Mouse (Mus musculus) retina, postnatal 7 days (tissue): ENCODE data around the gene Wdr72.
A peak's percentile ranks its signal among the peaks of the same experiment; 100 is the strongest.

Experiments
- DNase-seq: peaks from one replicate; pipeline ENCODE4 v3.0.0-alpha.2; 2012; ENCODE audit warnings: low read depth, low spot score

Wdr72 gene

DNA sequence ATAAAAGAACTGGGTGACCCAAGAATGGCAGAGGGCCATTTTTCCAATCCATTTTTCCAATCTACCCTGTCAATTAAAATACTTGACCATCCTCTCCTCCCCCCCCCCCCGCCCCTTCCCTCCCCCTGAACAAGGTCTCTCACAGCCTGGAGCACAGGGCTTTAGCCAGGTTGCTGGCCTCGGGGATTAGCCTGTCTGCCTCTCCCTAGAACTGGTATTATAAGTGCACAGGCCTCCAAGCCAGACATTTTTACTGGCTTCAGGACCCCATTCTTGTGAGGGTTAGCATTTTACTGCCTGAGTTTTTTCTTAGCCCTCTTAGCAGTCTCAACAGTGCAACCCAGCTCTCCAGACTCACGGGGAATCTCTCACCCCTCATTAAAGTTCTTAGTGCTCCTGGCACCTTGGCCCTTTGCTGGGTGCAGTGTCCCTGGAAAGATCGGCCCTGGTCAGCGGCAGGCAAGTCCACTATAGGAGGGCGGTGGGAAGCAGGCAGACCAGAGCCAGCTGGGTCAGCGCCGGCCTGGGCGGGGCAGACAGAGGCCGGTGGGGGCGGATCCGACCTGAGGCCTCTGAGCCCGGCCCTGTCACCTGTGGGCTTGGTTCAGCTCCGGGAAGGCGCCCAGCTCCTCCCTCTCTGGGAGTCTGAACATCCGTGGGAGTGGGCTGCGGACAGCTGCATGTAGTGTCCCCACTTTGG is at the start of gene Wdr72:
Wdr72 (plus strand) TSS at position 596 of the 700 bp plus-strand sequence.
- no peak for DNase-seq

GRCm38 (mm10) chr9:74066278-74066677 is 43.9 kb upstream of the Wdr72 start:
- DNase-seq: no peak

GRCm38 (mm10) chr9:74066766-74067165 is 43.4 kb upstream of the Wdr72 start:
- DNase-seq: no peak

DNA sequence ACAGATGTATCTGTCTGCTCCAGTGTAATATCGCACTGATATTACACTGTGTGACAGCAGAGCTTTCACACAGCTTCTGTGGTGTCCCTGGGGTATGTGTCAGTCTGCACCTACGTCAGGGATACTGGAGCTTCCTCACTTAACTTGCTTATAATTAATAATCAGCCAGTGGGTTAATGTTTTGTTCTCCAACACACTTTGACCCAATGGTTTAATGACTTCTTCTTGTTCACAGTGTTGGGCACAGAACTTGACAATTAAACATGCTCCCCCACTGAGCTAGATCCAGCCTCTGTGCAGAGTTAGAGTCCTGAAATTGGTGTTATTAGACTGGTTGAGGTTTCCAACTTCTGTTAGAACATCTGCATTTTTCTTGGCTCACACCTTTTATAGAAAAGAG is 34.2 kb upstream of the Wdr72 start:
- no peak for DNase-seq

- DNase-seq: no peak
Measured at GRCm38 (mm10) chr9:74078458-74078857, 31.7 kb upstream of the Wdr72 start.

DNA sequence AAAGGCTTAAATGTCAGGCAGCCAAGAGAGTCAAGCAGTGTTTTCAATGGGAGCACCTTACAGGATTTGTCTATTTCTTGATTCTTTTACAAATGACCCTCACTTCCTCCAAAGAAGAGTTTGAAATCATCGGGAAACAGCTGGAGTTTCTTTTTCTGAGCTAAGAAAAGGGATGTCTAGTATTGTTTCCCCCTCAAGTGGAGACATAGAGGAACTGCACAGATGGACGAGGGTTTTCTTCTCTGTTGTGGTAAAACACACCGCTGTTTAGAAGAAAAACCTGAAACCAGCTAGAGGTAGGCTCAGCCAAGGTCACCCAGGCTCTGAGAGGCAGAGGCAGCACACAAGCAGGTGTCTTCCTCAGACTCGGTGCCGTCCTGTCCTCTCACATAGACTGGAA is 29.9 kb upstream of the Wdr72 start:
- no peak for DNase-seq

GRCm38 (mm10) chr9:74101591-74101990 is 8.6 kb upstream of the Wdr72 start:
- no peak for DNase-seq

GRCm38 (mm10) chr9:74102615-74103014 is 7.5 kb upstream of the Wdr72 start:
- no peak for DNase-seq

GRCm38 (mm10) chr9:74110461-74110816 is 283 bp downstream of the Wdr72 start:
- DNase-seq: no peak

GRCm38 (mm10) chr9:74112526-74112925 is 2.4 kb downstream of the Wdr72 start:
- no peak for DNase-seq

DNA sequence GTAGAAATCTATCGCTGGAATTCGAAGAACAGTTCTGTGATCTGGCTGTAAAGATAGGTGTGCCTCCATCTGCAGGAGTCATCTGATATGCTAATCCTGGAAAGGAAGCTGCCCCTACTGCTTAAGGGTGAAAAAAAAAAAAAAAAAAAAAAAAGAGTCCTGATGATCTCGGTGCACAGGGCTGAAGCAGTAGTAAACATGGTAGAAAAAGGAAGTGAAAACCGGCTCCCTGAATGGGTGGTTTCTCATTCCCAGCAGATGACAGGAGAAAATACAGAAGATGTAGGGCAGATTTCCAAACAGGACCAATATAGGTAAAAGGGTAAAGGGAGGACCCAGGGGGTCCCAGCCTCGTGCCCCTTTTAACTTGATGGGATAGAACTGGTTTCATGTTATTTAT is 16.1 kb downstream of the Wdr72 start:
- DNase-seq: no peak

- no peak for DNase-seq
Measured at GRCm38 (mm10) chr9:74134010-74134409, 23.9 kb downstream of the Wdr72 start.

- DNase-seq: peak; percentile 68
Measured at GRCm38 (mm10) chr9:74141864-74142263, 31.7 kb downstream of the Wdr72 start.

DNA sequence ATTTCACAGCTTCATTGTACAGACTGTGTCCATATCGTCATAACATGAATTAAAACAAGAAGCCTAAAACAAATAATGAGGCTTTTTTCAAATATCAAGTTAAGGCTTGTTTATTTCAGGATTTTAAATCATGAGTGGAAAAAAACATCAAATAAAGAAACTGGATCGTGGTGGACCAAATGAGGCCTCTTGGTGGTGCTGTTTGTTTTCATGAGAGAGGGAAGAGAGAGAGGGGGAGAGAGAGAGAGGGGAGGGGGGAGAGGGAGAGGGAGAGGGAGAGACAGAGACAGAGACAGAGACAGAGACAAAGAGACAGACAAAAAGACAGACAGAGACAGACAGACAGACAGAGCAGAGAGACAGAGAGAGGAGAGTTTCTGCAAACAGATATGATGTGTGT is 32.5 kb downstream of the Wdr72 start:
- DNase-seq: no peak

GRCm38 (mm10) chr9:74145203-74145602 is 35.0 kb downstream of the Wdr72 start:
- DNase-seq: no peak

DNA sequence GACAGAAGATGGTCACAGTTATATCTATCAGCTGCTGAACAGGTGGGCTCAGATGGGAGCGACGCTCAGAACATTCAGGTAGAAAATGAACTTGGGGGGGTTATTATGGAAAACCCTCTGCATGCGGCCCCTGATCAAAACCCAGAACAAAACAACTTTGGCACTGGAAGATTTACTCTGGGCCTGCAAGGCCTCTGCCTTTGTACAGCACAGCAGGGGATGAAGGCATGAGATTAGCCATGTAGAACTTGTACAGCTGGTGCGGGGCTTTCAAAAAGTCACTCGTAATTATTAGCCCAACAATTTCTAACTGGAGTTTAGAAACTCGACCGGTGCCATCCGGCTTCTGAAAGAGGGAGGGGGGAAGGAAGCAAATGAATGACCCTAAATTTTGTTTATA is 38.1 kb downstream of the Wdr72 start:
- DNase-seq: no peak

DNA sequence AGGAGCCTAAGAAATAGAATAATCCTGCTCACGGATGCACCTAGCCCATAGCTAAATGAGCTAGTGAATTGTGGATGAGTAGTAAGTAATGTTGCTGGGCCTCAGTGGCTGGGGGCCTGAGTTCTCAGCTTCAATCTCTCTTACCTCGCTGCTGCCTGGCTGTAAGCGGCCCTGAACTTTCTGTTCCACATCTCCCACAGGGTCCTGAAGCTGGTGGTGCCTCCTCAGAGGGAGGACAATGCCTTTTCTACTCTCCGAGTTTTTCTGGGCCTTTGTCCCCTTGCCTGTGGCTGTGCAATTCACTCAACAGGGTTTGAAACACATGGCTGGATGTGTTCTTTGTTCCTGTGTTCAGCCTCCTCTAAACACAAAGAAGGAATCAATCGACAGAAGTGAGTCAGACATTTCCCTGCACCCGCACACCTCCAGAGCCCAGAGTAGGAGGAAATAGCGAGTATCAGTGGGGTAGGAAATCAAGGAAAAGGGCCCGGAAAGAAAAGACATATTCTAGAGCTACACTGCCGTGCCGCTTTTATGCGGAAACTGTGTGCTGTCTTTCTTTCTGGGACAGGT is 50.3 kb downstream of the Wdr72 start:
- no peak for DNase-seq

GRCm38 (mm10) chr9:74165697-74166096 is 55.5 kb downstream of the Wdr72 start:
- no peak for DNase-seq

DNA sequence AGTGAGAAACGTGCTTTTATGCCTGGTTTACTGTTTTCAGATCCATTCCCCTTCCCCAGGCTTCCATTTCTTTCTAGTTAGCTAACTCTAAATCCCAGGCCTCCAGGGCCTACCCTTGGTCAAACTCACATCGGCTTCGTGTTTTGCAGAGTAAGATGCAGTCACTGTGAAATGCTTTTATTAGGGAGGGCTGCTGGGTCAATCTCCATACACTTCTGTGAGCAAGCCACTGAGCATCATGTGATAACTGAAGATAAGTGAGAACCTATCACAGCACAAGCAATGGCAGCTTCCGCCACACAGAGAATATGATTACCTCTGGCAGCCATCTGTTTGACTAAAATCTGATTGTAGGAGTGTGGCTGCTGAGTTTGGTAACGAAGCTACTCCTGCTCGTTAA is 59.7 kb downstream of the Wdr72 start:
- DNase-seq: no peak

DNA sequence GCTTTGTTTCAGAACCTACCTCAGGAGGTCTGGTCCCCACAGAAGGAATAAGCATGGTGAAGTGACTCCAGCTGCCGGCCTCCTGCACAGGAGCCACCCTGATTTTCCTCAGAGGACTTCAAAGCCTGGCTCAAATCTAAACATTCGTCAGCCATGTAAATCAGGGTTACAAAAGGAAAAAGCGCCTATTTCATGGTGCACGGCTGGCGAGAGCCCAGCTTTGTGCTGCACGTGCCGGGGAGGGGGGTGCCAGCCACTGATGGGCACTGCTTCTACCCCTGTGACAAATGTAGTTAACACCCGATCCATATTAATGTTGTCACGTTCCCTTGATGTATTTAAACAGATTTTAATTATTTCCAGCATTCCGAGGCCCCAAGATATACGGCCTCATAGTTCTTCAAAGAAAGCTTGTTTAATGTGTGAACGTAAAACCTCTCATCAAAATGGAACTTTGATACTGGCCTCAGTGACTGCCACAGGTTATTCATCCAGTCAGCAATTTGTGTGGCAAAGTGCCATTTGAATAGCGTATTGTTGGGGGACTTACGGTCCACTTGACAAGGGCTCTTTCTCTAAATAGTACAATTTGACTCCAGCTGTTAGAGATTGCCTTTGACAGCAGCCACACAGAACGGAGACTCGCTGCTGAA is 76.7 kb downstream of the Wdr72 start:
- DNase-seq: no peak

GRCm38 (mm10) chr9:74187401-74188029 is 77.4 kb downstream of the Wdr72 start:
- DNase-seq: no peak

- DNase-seq: no peak
Measured at GRCm38 (mm10) chr9:74194898-74195297, 84.7 kb downstream of the Wdr72 start.

DNA sequence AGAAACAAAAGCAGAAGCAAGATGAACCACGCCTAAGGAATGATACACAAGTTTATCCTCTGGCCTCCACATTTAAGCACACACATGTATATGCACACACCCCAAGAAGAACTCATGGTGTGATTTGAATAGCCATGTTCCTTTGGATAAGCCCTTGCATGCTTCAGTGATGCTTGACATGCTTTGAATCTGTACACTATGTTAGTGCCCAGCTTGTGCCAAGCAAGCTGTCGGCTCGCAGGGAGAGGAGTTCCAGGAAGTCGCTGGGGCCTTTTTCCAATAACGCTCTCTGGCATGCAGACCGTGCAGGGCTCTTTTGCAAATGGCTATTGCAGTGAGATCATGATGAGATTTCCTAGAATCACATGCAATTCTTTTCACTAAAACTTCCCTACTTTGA is 118.1 kb downstream of the Wdr72 start:
- DNase-seq: no peak
